Mouse (Mus musculus) kidney, adult 11 months (tissue): ENCODE data around the gene Prkacb.
"Not testable (repeated sequence)": the region's sequence is repeated elsewhere in the genome, so short reads cannot be mapped to it uniquely, and the experiment has no call there.

Source experiments
- DNase-seq: peaks from one replicate; pipeline ENCODE4 v3.0.0; 2022

Gene Prkacb

GRCm38 (mm10) chr3:146778451-146778850 is 34.3 kb downstream of the Prkacb start:
- no peak for DNase-seq

GRCm38 (mm10) chr3:146776711-146777110 is 36.1 kb downstream of the Prkacb start:
- no peak for DNase-seq

GRCm38 (mm10) chr3:146770853-146771252 is 41.9 kb downstream of the Prkacb start:
- no peak for DNase-seq

- no peak for DNase-seq
Measured at GRCm38 (mm10) chr3:146769940-146770659, 42.7 kb downstream of the Prkacb start.

GRCm38 (mm10) chr3:146769569-146769939 is 43.2 kb downstream of the Prkacb start:
- no peak for DNase-seq

- DNase-seq, result no peak
Measured at GRCm38 (mm10) chr3:146768921-146769320, 43.9 kb downstream of the Prkacb start.

- DNase-seq, result no peak
Measured at GRCm38 (mm10) chr3:146768360-146768759, 44.4 kb downstream of the Prkacb start.

GRCm38 (mm10) chr3:146766701-146767181 is 46.0 kb downstream of the Prkacb start:
- DNase-seq, result no peak

GRCm38 (mm10) chr3:146766071-146766605 is 46.7 kb downstream of the Prkacb start:
- DNase-seq, result no peak

- no peak for DNase-seq
Measured at GRCm38 (mm10) chr3:146764871-146765529, 47.8 kb downstream of the Prkacb start.

- not testable (repeated sequence) for DNase-seq
Measured at GRCm38 (mm10) chr3:146763054-146763453, 49.7 kb downstream of the Prkacb start.

- DNase-seq, result no peak
Measured at GRCm38 (mm10) chr3:146761276-146761675, 51.5 kb downstream of the Prkacb start.

GRCm38 (mm10) chr3:146757970-146758960 is 54.5 kb downstream of the Prkacb start:
- DNase-seq, result no peak

- no peak for DNase-seq
Measured at GRCm38 (mm10) chr3:146754270-146754669, 58.5 kb downstream of the Prkacb start.

- no peak for DNase-seq
Measured at GRCm38 (mm10) chr3:146741564-146742202, 71.1 kb downstream of the Prkacb start.

GRCm38 (mm10) chr3:146741158-146741557 is 71.6 kb downstream of the Prkacb start:
- no peak for DNase-seq

GRCm38 (mm10) chr3:146736186-146736585 is 76.6 kb downstream of the Prkacb start:
- not testable (repeated sequence) for DNase-seq

GRCm38 (mm10) chr3:146735657-146736056 is 77.1 kb downstream of the Prkacb start:
- no peak for DNase-seq

- DNase-seq, result no peak
Measured at GRCm38 (mm10) chr3:146734907-146735629, 77.7 kb downstream of the Prkacb start.

- no peak for DNase-seq
Measured at GRCm38 (mm10) chr3:146731499-146731898, 81.3 kb downstream of the Prkacb start.

- DNase-seq, result no peak
Measured at GRCm38 (mm10) chr3:146723037-146723436, 89.8 kb downstream of the Prkacb start.

GRCm38 (mm10) chr3:146719696-146720095 is 93.1 kb downstream of the Prkacb start:
- DNase-seq, result no peak
